In genomic region chr3:20655345-20655744, GRCm38 (mm10) we compare ENCODE assay signal across 7 mouse cellular contexts.
DNase-seq lines count a peak whose midpoint lies in the region; ATAC-seq and TF ChIP-seq lines count a peak whose summit lies in the region.

No protein-coding gene starts in this region.

- no peaks in the 10 kb centered on the region for H3K27me3 ChIP-seq in kidney, postnatal 0 days (ENCODE audit: insufficient read depth, low read length)
- H3K27me3 ChIP-seq in MEL (ENCODE audit: control insufficient read depth in 1 of 2, insufficient read depth in 2 of 2, low read length in 2 of 2), result no peaks in the 10 kb centered on the region

- TF ChIP-seq POLR2A in MEL (IDR thresholded peaks at IDR 0.05; ENCODE audit: control insufficient read depth in 1 of 2, insufficient read depth in 1 of 2, low read depth in 1 of 2, low read length in 2 of 2, poor library complexity in 1 of 2), result no peak

- no peak overlapping the region for H3K9ac ChIP-seq in kidney, postnatal 0 days (ENCODE audit: low read depth, low read length)
- no peak overlapping the region for H3K9ac ChIP-seq in MEL (ENCODE audit: control insufficient read depth, low read depth, low read length, poor library complexity, severe bottlenecking)

- no peak overlapping the region for H3K4me3 ChIP-seq in kidney, postnatal 0 days (replicated peaks; ENCODE audit: low read depth, low read length)
- H3K4me3 ChIP-seq in MEL (ENCODE audit: control insufficient read depth in 1 of 2, insufficient read depth in 1 of 2, low read depth in 2 of 2, low read length in 2 of 2), result no peak overlapping the region

- 10% methylated on average over 1 of the region's 1 CpGs for WGBS in kidney, postnatal 0 days

- no peaks in the 10 kb centered on the region for H3K9me3 ChIP-seq in kidney, postnatal 0 days (replicated peaks; ENCODE audit: low read length)
- H3K9me3 ChIP-seq in MEL (replicated peaks; ENCODE audit: insufficient read depth, low read length), result no peaks in the 10 kb centered on the region

- no peaks in the 10 kb centered on the region for H3K36me3 ChIP-seq in kidney, postnatal 0 days (ENCODE audit: insufficient read depth, low read length)
- no peaks in the 10 kb centered on the region for H3K36me3 ChIP-seq in MEL (ENCODE audit: control insufficient read depth in 1 of 2, insufficient read depth in 2 of 2, low read length in 2 of 2)

- peak; percentile 79 for TF ChIP-seq CTCF in kidney, postnatal 0 days (IDR thresholded peaks at IDR 0.05; ENCODE audit: low read depth)
- peak in 1 of 3 experiments; percentile 66; a peak in 3 of 6 replicates for TF ChIP-seq CTCF in MEL (IDR thresholded peaks at IDR 0.05 in 2 of 3, conservative IDR thresholded peaks at IDR 0.05 in 1 of 3; ENCODE audit: control insufficient read depth in 1 of 3, insufficient read depth in 1 of 3, low read depth in 2 of 3, low read length in 3 of 3, poor library complexity in 1 of 3, severe bottlenecking in 1 of 3)

- DNase-seq in kidney, postnatal 0 days (ENCODE audit: low spot score), result peak; percentile 70
- no peak for DNase-seq in kidney, postnatal 10 days
- DNase-seq in MEL (ENCODE audit: low read depth, low spot score), result peak; percentile 18
- DNase-seq in cerebellum, postnatal 14 days, result peak; percentile 29 to 64
- peak; percentile 17 to 25 for DNase-seq in layer of hippocampus, adult 8-10 months (ENCODE audit: low spot score in 2 of 2)
- DNase-seq in urinary bladder, postnatal 14 days (ENCODE audit: low spot score), result no peak
- no peak for DNase-seq in thymus, postnatal 4 days

- no peaks in the 10 kb centered on the region for H3K79me2 ChIP-seq in MEL (ENCODE audit: control insufficient read depth, insufficient read depth, low read length, poor library complexity)

- H3K4me2 ChIP-seq in kidney, postnatal 0 days (ENCODE audit: low read length), result no peak overlapping the region

- ATAC-seq in kidney, postnatal 0 days (replicated peaks; ENCODE audit: low FRiP score, low read depth), result no peak

- TF ChIP-seq RAD21 in MEL (IDR thresholded peaks at IDR 0.05; ENCODE audit: low read depth, low read length), result peak; percentile 90

- no peak for TF ChIP-seq EP300 in MEL (IDR thresholded peaks at IDR 0.05; ENCODE audit: low read depth in 1 of 2, low read length in 2 of 2)

- no peak overlapping the region for H3K27ac ChIP-seq in kidney, postnatal 0 days
- no peak overlapping the region for H3K27ac ChIP-seq in MEL (ENCODE audit: control insufficient read depth, low read depth, low read length)

- H3K4me1 ChIP-seq in kidney, postnatal 0 days (replicated peaks; ENCODE audit: insufficient read depth, low read length), result no peaks in the 10 kb centered on the region
- no peaks in the 10 kb centered on the region for H3K4me1 ChIP-seq in MEL (ENCODE audit: control insufficient read depth in 1 of 2, insufficient read depth in 2 of 2, low read length in 2 of 2)

TF ChIP-seq in MEL, 35 proteins besides CTCF, POLR2A, EP300 and RAD21:
- TF ChIP-seq MXI1 (IDR thresholded peaks at IDR 0.05; ENCODE audit: low read depth, low read length), result no peak
- no peak for TF ChIP-seq SIN3A (IDR thresholded peaks at IDR 0.05; ENCODE audit: low read length)
- peak; percentile 63 for TF ChIP-seq GATA1 (IDR thresholded peaks at IDR 0.05; ENCODE audit: low read depth, low read length)
- no peak for TF ChIP-seq ZMIZ1 (IDR thresholded peaks at IDR 0.05; ENCODE audit: low read depth, low read length)
- no peak for TF ChIP-seq ETS1 (IDR thresholded peaks at IDR 0.05; ENCODE audit: low read depth, low read length)
- TF ChIP-seq RCOR1 (IDR thresholded peaks at IDR 0.05; ENCODE audit: low read depth, low read length), result no peak
- TF ChIP-seq JUND (IDR thresholded peaks at IDR 0.05; ENCODE audit: low read depth, low read length), result no peak
- TF ChIP-seq MYC (IDR thresholded peaks at IDR 0.05; ENCODE audit: low read depth, low read length), result no peak
- no peak for TF ChIP-seq CHD2 (IDR thresholded peaks at IDR 0.05; ENCODE audit: low read length)
- no peak for TF ChIP-seq POLR2AphosphoS2 (IDR thresholded peaks at IDR 0.05; ENCODE audit: low read length)
- TF ChIP-seq MAFK (IDR thresholded peaks at IDR 0.05; ENCODE audit: borderline replicate concordance, low read depth, low read length), result no peak
- no peak for TF ChIP-seq E2F4 (IDR thresholded peaks at IDR 0.05; ENCODE audit: borderline replicate concordance, low read depth, low read length)
- TF ChIP-seq SMC3 (IDR thresholded peaks at IDR 0.05; ENCODE audit: low read depth, low read length), result peak; percentile 76
- no peak for TF ChIP-seq MEF2A (IDR thresholded peaks at IDR 0.05; ENCODE audit: extremely low read depth, insufficient replicate concordance, low read depth, low read length, poor library complexity, severe bottlenecking)
- no peak for TF ChIP-seq CHD1 (IDR thresholded peaks at IDR 0.05; ENCODE audit: low read depth, low read length)
- TF ChIP-seq NELFE (IDR thresholded peaks at IDR 0.05; ENCODE audit: low read depth, low read length), result no peak
- peak; percentile 71 for TF ChIP-seq ZC3H11A (IDR thresholded peaks at IDR 0.05; ENCODE audit: low read depth, low read length)
- TF ChIP-seq ZNF384 (IDR thresholded peaks at IDR 0.05; ENCODE audit: low read depth, low read length), result no peak
- TF ChIP-seq MYB (IDR thresholded peaks at IDR 0.05; ENCODE audit: low read depth, low read length), result no peak
- no peak for TF ChIP-seq POLR2AphosphoS5 (IDR thresholded peaks at IDR 0.05; ENCODE audit: borderline replicate concordance, low read depth, low read length)

Comparison
In these comparisons a context has a peak if more than half of its experiments do, and no peak if none do; other contexts are left out.
1. DNase-seq: peak in kidney, postnatal 0 days (single experiment), MEL (single experiment), cerebellum, postnatal 14 days (2 of 2) and layer of hippocampus, adult 8-10 months (2 of 2); none in kidney, postnatal 10 days (single experiment), urinary bladder, postnatal 14 days (single experiment) and thymus, postnatal 4 days (single experiment).